Mouse (Mus musculus): ENCODE results near the gene Abhd12b. TPM values are rescaled to one million over a fixed set of nuclear protein-coding genes. Genes with fewer than 3 reads are reported as not detected.

Gene Abhd12b
- not detected for total RNA-seq (2021)
- long read RNA-seq, experiment 1: 0 reads
- long read RNA-seq, experiment 2: 0 reads

DNA sequence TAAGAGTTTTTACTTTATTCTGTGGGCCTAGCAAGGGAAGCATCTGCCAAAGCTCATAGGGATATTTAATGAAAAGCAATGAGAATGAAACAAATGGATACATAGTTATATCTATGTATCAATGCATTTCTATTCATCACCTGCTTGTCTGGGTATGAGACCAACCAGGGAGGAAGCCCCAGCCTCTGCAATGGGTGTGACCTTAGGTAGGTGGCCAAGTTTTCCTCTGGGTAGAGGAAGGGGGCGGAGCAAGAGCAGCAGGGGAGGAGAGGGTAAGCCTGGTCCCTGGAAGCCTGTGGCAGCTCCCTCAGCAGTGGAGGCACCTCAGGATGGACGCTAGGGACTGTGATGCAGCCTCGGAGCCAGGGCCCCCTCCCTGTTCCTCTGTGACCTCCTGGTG is at the start of gene Abhd12b:
TSS of gene Abhd12b (plus strand) at position 301 of the 400 bp plus-strand sequence.
- DNase-seq (ENCODE audit: low spot score in 2 of 2): no peak

DNA sequence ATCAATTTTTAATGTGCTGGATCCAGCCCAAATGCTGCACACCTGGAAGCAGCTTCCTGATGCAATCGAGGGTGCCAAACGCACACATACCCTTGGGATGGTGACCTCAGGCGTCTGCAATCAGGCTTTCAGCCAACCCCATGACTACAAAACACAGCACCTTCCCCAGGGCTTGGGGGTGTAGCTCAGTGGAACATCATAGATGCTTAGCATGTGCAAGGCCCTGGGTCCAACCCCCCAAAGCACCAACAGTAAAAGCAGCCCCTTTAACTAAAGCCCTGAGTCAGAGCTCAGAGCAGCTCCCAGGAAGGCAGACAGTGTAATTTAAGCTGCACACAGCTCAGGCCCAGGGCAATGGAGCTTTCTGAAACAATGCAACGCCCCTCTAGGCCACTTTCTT is 49.7 kb upstream of the Abhd12b start:
- DNase-seq (ENCODE audit: low spot score in 2 of 2): no peak

DNA sequence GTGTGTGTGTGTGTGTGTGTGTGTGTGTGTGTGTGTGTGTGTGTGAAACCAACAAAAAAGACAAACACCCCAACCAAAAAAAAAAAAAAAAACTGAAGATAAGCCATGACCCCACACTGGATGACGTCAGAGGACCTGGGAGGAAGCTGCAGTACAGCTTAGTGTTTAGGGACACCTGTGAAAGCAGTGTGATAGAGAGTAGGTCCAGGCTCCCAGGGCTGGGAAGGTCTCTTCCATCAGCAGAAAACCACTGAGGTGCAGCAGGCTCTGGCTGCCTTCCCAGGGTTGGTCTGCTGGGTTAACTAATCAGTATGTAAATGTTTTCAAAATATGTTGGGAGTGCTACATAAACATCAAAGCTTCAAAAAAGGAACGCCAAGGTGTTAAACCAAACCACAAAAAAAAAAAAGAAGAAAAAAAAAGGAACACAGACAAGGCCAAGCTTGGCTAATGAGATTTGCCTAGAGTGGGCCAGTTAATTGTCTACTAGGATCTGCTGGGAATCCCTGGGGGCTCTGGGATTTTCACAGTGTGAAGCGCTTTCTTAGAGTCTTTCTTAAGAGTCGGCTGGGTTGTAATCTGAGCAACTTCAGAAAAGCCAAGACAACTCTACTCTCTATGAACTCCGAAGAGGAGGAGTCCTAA is 49.0 kb upstream of the Abhd12b start:
- DNase-seq (ENCODE audit: low spot score in 2 of 2): no peak

- no peak for DNase-seq (ENCODE audit: low spot score in 2 of 2)
Measured at GRCm38 (mm10) chr12:70105885-70106284, 48.1 kb upstream of the Abhd12b start.

GRCm38 (mm10) chr12:70106508-70106907 is 47.4 kb upstream of the Abhd12b start:
- DNase-seq (ENCODE audit: low spot score in 2 of 2): no peak

DNA sequence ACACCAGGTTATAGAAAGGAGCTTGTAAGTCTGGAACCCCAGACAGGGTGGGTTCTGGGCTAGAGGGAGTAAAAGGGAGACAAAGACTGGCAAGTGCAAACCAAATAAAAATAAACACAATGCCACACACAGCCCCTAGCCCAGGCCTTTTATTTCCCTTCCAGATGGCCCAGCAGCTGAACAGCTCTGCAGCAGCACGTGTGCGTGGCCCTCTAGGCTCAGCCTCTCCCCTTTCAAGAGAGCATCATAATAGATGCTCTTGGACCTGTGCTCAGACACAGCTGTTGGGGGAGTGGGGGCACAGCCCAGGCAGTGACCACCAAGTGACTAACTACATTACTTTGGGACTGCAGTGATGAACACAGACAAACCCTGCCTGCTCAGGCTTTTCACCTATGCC is 45.8 kb upstream of the Abhd12b start:
- DNase-seq (ENCODE audit: low spot score in 2 of 2): no peak

DNA sequence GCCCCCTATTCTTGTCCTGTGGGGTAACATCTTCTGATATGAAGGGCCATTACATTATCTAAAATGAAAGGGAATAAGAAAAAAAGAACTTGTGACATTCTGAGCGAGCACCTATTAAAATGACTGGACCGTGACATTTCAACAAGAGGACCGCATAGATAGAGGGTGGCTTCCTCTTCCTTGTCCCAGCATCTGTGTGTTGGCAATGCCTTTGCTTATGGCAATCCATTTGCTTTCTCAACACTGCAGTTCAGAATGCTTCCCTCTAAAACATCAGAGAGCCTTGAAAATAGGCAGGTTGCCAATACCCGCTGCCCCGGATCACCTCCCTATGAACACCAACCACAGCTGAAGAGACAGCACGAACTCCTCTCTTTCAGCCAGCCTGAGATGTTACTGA is 44.0 kb upstream of the Abhd12b start:
- peak in 1 of 2 experiments; percentile 28 for DNase-seq (ENCODE audit: low spot score in 2 of 2)

DNA sequence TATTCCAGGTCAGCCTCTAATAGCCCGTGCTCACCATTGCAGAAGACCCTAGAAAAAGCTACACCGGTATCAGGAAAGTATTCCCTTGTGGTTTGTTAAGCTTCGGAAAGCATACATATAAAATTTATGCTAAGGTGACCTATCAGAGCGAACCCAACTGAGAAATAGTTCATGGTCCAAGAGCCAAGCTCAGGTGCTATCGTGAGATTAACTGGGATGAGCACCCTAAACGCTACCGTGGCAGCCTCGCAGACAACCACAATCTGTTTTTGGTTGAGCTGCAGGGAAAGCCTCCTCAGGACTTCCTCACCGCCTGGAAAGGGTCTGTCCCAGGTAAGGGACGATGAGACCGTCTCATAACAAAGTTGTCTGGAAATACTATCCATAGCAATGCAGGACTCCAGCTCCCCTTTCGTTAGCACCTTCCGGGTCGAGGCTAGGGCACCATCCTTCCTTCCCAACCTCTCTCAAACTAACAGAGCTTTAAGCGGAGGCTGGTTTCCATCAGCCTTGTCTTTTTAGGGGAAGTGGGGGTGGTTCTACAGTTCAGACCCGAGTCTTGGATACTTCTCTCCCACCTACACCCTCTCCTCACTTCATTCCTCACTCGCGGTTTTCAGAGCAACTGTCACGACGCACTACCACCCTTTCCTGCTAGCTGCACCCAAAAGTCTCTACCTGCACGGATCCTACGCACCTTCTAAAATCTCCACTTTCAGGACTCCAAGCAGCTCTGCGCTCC is 43.4 kb upstream of the Abhd12b start:
- no peak for DNase-seq (ENCODE audit: low spot score in 2 of 2)

DNA sequence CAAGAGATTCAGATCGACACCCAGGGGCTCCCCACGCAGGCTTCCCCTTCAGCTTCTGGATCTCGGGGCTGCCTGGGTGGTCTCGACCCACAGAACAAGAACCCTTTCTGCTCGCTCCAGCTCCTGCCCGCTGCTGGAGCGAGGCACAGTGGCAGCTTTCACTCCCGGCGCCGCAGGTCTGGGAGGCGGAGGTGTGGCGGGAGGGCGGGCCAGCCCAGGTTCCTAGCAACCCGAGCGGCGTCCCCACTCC is 42.9 kb upstream of the Abhd12b start:
- DNase-seq (ENCODE audit: low spot score in 2 of 2): no peak

- DNase-seq (ENCODE audit: low spot score in 2 of 2): peak; percentile 83 to 85
Measured at GRCm38 (mm10) chr12:70111367-70112089, 42.4 kb upstream of the Abhd12b start.

- no peak for DNase-seq (ENCODE audit: low spot score in 2 of 2)
Measured at GRCm38 (mm10) chr12:70112090-70112383, 41.9 kb upstream of the Abhd12b start.

DNA sequence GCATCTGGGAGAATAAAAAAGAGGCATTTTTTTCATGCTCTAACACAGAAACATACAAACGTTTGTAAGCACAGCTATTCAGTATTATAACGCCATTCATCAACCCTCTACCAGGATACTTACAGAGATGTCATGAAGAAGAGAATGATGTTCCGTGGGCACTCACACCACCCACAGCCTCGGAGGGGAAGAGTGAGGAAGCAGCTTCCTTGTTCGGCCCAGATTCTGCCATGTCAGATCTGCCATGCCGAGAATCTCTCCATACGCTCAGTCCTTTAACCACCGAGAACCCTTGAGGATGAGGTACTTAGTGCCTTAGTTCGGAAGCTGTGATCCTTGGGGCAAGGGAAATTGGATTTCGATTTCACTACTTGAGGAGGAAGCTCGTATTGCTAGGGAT is 40.6 kb upstream of the Abhd12b start, which contains the start of gene Nin:
TSS of gene Nin (minus strand) at position 367 of the 400 bp plus-strand sequence.
- no peak for DNase-seq (ENCODE audit: low spot score in 2 of 2)

- no peak for DNase-seq (ENCODE audit: low spot score in 2 of 2)
Measured at GRCm38 (mm10) chr12:70117146-70117545, 36.8 kb upstream of the Abhd12b start.

DNA sequence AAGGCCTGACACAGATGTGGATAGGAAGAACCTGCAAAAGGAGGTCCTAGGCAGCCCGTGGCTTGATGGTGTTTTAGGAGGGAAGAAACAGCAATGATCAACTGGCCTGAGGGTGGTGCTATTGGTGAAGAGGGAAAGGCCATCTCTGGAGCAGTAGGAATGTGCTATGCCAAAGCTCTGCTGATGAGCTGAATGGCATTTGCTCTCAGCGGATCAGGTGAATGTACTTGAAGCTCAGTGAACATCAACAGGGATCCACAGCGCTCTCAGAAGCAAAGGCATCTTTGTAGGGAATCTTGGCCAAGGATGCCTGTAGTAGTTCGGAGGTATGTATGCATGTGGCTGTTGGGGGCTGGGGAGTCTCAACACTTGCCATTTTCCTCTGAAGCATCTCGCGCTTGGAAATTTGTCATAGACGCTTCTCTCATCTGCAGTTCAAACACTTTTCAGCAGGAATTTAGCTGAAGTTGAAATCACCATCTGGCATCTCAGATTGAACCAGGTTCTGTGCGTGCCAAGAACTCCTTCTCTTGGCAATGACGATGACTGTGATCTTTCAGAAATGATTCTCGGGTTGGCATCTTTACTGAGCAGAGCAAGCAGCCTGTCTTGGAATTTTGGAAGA is 35.1 kb upstream of the Abhd12b start:
- DNase-seq (ENCODE audit: low spot score in 2 of 2): no peak

DNA sequence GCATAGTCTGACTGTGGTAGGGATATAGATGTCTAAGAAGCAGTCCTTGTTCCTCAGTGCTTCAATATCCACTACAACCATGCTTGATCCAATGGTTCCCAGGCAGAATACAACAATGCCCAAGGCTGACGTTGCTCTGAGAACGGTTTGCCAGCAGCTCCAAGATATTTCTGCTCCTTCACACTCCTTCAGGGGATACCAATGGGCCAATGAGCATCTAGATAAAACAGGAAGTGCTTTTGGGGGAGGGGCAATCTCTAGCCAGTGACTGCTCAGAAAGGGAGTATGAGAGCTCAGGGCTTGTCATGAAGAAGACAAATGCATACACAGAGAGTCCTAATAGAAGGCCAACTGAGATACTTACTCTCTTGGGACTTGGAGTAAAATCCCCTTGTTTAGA is 34.4 kb upstream of the Abhd12b start:
- DNase-seq (ENCODE audit: low spot score in 2 of 2): no peak

DNA sequence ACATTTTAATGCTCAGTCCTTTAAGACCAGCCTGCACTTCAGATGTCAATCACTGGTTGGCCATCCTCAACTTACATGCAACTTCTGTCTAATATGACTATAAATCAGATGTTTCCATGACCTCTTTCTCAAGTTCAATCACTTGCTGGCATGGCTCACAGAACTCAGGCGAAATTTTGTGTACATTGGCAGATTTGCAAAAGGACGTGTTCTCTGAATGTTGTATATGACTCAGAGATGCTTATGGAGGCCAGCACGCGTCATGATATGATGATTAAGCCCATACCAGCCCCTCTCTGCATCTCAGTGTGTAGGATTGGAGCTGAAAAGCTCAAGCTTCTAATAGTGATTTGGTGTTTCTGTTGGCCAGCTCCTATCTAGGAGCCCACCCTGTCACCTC is 27.3 kb upstream of the Abhd12b start:
- no peak for DNase-seq (ENCODE audit: low spot score in 2 of 2)

- DNase-seq (ENCODE audit: low spot score in 2 of 2): no peak
Measured at GRCm38 (mm10) chr12:70129105-70129504, 24.8 kb upstream of the Abhd12b start.

DNA sequence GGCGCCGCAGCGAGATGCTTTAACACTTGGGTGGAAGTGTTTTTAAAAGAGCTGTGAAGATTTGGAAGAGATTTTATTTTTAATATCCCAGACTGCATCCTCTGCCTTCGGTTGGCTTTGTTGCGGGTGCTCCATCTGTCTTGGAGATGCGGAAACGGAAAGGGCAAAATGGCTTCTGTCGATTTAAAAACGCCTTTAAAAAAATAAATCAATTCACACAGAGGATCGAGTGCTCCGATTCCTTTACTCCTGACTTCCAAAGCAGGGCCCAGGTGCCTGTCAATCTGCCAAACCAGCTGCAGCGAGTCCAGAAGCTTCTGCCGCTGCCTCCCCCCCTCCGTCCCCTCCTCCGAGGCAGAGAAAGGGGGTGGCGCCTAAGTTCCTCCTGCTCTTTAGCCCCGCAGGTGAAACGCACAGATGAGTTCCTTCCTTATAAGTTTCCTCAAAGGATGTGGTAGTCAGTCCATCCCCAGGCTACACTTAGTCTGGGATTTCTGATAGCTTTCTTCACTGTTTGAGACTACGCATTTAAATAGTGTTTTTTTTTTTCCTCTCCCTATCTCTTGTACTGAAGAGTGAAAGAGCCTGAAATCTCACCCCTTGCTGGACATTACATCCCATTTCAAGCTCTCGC is 22.8 kb upstream of the Abhd12b start:
- DNase-seq (ENCODE audit: low spot score in 2 of 2): no peak

- DNase-seq (ENCODE audit: low spot score in 2 of 2): no peak
Measured at GRCm38 (mm10) chr12:70134627-70135235, 19.2 kb upstream of the Abhd12b start.

DNA sequence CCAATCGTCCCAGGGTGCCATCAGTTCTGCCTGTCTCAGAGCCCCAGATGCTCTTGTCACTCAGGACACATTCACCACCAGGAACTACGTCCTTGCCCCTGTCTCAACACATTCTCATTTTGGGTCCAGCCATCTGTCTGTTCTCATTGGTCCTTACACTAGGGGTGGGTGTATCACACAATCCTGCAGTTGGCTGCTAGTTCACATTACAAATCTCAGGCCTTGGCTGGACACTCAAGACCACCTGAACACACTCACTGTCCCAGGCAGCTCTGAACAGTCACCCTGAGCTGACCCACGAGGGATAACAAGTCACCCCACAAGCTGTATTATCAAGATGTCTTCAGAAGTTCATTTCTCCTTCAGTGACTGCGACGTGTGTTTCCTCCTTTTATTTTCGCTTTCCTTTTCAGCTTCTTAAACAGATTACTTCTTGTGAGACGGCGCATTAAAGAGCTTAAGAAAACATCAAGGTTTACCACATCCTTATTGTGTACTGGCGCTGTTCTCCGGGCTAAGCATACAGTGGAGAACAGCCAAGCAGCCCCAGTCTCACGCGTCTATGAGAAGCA is 17.7 kb upstream of the Abhd12b start:
- DNase-seq (ENCODE audit: low spot score in 2 of 2): no peak

DNA sequence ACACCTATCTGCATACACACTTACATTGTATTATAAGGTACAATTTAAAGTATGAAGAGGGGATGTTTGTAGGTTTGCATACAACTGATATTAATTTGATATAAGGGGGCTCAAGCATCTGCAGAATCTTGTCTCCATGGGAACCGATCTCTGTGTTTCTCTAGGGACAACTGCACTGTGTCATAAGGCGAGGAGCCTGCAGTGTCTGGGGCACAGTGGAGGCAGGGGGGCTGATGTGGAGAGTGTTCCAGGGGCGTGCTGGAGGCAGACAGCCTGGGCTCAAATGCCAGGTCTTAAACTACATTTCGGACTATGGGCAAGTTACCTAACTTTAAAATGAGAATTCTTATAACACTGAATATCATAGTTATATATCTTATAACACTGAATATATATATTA is 16.8 kb upstream of the Abhd12b start:
- DNase-seq (ENCODE audit: low spot score in 2 of 2): no peak

Measured in adrenal gland, adult 18-20 months (tissue).